8 mouse cellular contexts compared by ENCODE assay signal in the genomic region with DNA sequence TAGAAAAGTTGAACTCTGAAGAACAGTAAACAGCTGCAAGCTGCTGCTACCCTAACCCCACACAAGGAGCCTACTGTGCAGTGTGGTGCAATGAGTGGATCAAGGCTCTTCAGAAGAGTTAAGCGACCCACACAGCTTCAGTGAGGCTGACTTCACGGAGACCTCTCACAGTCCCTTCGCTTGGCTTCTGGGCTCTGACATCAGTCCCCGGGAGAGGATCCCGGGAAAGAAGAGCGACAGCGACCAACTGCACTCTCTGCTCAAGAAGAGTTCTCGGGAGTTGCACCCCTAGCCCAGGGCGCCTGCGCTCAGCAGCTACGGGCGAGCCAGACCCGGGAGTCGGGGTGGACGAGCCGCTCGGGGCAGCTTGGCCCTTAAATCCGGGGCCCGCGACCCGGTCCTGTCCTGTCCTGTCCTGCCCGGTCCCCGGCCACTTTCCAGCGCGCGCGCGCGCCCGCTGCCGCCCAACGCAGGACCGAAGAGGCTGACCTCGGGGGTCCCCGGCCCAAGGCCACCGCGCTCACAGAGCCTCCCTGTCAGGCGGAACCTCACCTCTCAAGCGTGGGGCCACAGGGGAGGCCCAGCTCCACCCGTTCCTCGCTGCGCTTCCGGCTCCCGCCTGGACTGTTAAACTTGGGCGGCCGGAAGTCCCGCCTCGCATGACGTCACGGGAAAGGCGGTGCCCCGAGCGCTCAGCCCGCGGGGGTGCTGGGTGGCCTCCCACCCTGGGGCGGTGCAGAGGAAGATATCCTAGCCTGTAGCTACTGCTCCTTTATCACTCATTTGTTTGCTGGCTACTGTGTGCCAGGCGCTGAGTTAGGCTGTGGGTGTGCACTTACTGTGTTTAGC. TPM values are rescaled to one million over a fixed set of nuclear protein-coding genes. Genes with fewer than 3 reads are reported as not detected.
DNase-seq lines count a peak whose midpoint lies in the region; ATAC-seq and TF ChIP-seq lines count a peak whose summit lies in the region.

A gene (minus strand): TSS at position 650 of the 849 bp plus-strand sequence.

- WGBS in forebrain, embryonic 12.5 days, result under 1% methylated on average over 57 of the region's 57 CpGs
- WGBS in heart, postnatal 0 days, result under 1% methylated on average over 57 of the region's 57 CpGs
- under 1% methylated on average over 57 of the region's 57 CpGs for WGBS in liver, embryonic 16.5 days (ENCODE audit: insufficient replicate concordance)
- WGBS in neural tube, embryonic 13.5 days, result under 1% methylated on average over 57 of the region's 57 CpGs

- peaks cover 6% of the 10 kb centered on the region; the same call in 1 of the 2 replicates for H3K79me2 ChIP-seq in CH12.LX (replicated peaks; ENCODE audit: control insufficient read depth, extremely low read depth, insufficient read depth, poor library complexity, severe bottlenecking)

- TF ChIP-seq EP300 in CH12.LX (IDR thresholded peaks at IDR 0.05; ENCODE audit: low read length), result no peak; the same call in 1 of the 2 replicates
- peak; percentile 71 for TF ChIP-seq EP300 in heart, postnatal 0 days (IDR thresholded peaks at IDR 0.05; ENCODE audit: low read depth)

- H3K9me3 ChIP-seq in CH12.LX (replicated peaks; ENCODE audit: low read length), result peaks cover 7% of the 10 kb centered on the region
- H3K9me3 ChIP-seq in forebrain, embryonic 12.5 days, result 0 out of 2 replicates have a peak, but pooled peaks cover 3% of the 10 kb centered on the region
- H3K9me3 ChIP-seq in heart, postnatal 0 days (replicated peaks; ENCODE audit: control insufficient read depth, low read length), result 0 out of 2 replicates have a peak, but pooled peaks cover 10% of the 10 kb centered on the region
- no peaks in the 10 kb centered on the region for H3K9me3 ChIP-seq in liver, embryonic 16.5 days (replicated peaks; ENCODE audit: control insufficient read depth, low read length)
- no peaks in the 10 kb centered on the region for H3K9me3 ChIP-seq in neural tube, embryonic 13.5 days

- peak within 1 kb of the TSS; percentile 93 for H3K9ac ChIP-seq in CH12.LX (ENCODE audit: insufficient read depth, low read depth)
- H3K9ac ChIP-seq in forebrain, embryonic 12.5 days, result peak within 1 kb of the TSS; percentile 91
- peak within 1 kb of the TSS; percentile 90 for H3K9ac ChIP-seq in heart, postnatal 0 days (replicated peaks; ENCODE audit: low read depth, low read length)
- H3K9ac ChIP-seq in liver, embryonic 16.5 days (ENCODE audit: low read depth, low read length), result peak within 1 kb of the TSS; percentile 89
- H3K9ac ChIP-seq in neural tube, embryonic 13.5 days, result peak within 1 kb of the TSS; percentile 85

- H3K36me3 ChIP-seq in CH12.LX (replicated peaks in 1 of 2; ENCODE audit: control insufficient read depth in 1 of 2, insufficient read depth in 1 of 2, low read length in 1 of 2), result peaks cover 5 to 27% of the 10 kb centered on the region in 2 experiments
- H3K36me3 ChIP-seq in forebrain, embryonic 12.5 days (replicated peaks), result peaks cover 6% of the 10 kb centered on the region; the same call in 1 of the 2 replicates
- H3K36me3 ChIP-seq in heart, postnatal 0 days (replicated peaks; ENCODE audit: control insufficient read depth, insufficient read depth, low read length), result no peaks in the 10 kb centered on the region
- peaks cover 5% of the 10 kb centered on the region for H3K36me3 ChIP-seq in liver, embryonic 16.5 days (ENCODE audit: control insufficient read depth, insufficient read depth)
- 0 out of 2 replicates have a peak, but pooled peaks cover 4% of the 10 kb centered on the region for H3K36me3 ChIP-seq in neural tube, embryonic 13.5 days
- no peaks in the 10 kb centered on the region for H3K36me3 ChIP-seq in testis, adult 2 months (ENCODE audit: control insufficient read depth, insufficient read depth, low read length)

- ATAC-seq in forebrain, embryonic 12.5 days (ENCODE audit: low FRiP score), result peak; percentile 98
- peak; percentile 99 for ATAC-seq in heart, postnatal 0 days (ENCODE audit: insufficient read depth, low read depth)
- ATAC-seq in liver, embryonic 16.5 days (ENCODE audit: low read depth), result peak; percentile 96
- ATAC-seq in neural tube, embryonic 13.5 days (ENCODE audit: low read depth), result peak; percentile 97

- H3K4me1 ChIP-seq in CH12.LX (ENCODE audit: control insufficient read depth in 1 of 2, insufficient read depth in 2 of 2), result peaks cover 0 to 20% of the 10 kb centered on the region in 2 experiments; a peak in 2 of 4 replicates
- peaks cover 13% of the 10 kb centered on the region for H3K4me1 ChIP-seq in forebrain, embryonic 12.5 days
- peaks cover 4% of the 10 kb centered on the region for H3K4me1 ChIP-seq in heart, postnatal 0 days (ENCODE audit: control insufficient read depth, insufficient read depth)
- H3K4me1 ChIP-seq in liver, embryonic 16.5 days (ENCODE audit: control insufficient read depth, low read depth, low read length), result peaks cover 8% of the 10 kb centered on the region
- H3K4me1 ChIP-seq in neural tube, embryonic 13.5 days (replicated peaks), result peaks cover 8% of the 10 kb centered on the region
- H3K4me1 ChIP-seq in testis, adult 2 months (ENCODE audit: control insufficient read depth, insufficient read depth, low read length), result peaks cover 2% of the 10 kb centered on the region; the same call in 1 of the 2 replicates

- in situ Hi-C loops in CH12.LX (cut with MboI; ENCODE audit: low pct_ligation_motif_present, low pct_unique_long_range_greater_than_20kb, low sequenced_read_pairs), result no loop called here

- H3K27me3 ChIP-seq in CH12.LX (replicated peaks), result no peaks in the 10 kb centered on the region
- no peaks in the 10 kb centered on the region for H3K27me3 ChIP-seq in forebrain, embryonic 12.5 days
- H3K27me3 ChIP-seq in heart, postnatal 0 days (ENCODE audit: control insufficient read depth, insufficient read depth, low read length), result no peaks in the 10 kb centered on the region
- no peaks in the 10 kb centered on the region for H3K27me3 ChIP-seq in liver, embryonic 16.5 days (ENCODE audit: control insufficient read depth, insufficient read depth, low read depth, low read length)
- no peaks in the 10 kb centered on the region for H3K27me3 ChIP-seq in neural tube, embryonic 13.5 days
- H3K27me3 ChIP-seq in testis, adult 2 months (ENCODE audit: control insufficient read depth, insufficient read depth, low read length), result no peaks in the 10 kb centered on the region

- peak; percentile 93 for DNase-seq in CH12.LX (ENCODE audit: extremely low read depth)
- peak; percentile 93 for DNase-seq in c-Kit-positive CD71-positive TER-119-negative erythroid progenitor cells, embryonic 14.5 days (ENCODE audit: low read depth)
- DNase-seq in heart, postnatal 0 days (ENCODE audit: low spot score), result peak; percentile 88
- peak; percentile 97 for DNase-seq in kidney, postnatal 4 days

- H3K4me2 ChIP-seq in CH12.LX (ENCODE audit: insufficient read depth, low read depth, poor library complexity, severe bottlenecking), result peak within 1 kb of the TSS; percentile 83
- peak within 1 kb of the TSS; percentile 88 for H3K4me2 ChIP-seq in forebrain, embryonic 12.5 days
- H3K4me2 ChIP-seq in heart, postnatal 0 days (ENCODE audit: low read depth, low read length), result peak within 1 kb of the TSS; percentile 84
- H3K4me2 ChIP-seq in liver, embryonic 16.5 days (ENCODE audit: low read depth, low read length), result peak within 1 kb of the TSS; percentile 71
- peak within 1 kb of the TSS; percentile 87 for H3K4me2 ChIP-seq in neural tube, embryonic 13.5 days

- peak; percentile 95 for TF ChIP-seq POLR2A in CH12.LX (IDR thresholded peaks at IDR 0.05; ENCODE audit: low read depth, low read length)
- peak; percentile 85 for TF ChIP-seq POLR2A in testis, adult 2 months (IDR thresholded peaks at IDR 0.05; ENCODE audit: control insufficient read depth, low read depth, low read length)

- no peak within 1 kb of the TSS for H3K27ac ChIP-seq in CH12.LX (ENCODE audit: insufficient read depth, low read depth)
- H3K27ac ChIP-seq in forebrain, embryonic 12.5 days, result peak within 1 kb of the TSS; percentile 85
- peak within 1 kb of the TSS; percentile 95 for H3K27ac ChIP-seq in heart, postnatal 0 days (ENCODE audit: low read depth)
- H3K27ac ChIP-seq in liver, embryonic 16.5 days (ENCODE audit: low read length), result peak within 1 kb of the TSS; percentile 95
- H3K27ac ChIP-seq in neural tube, embryonic 13.5 days (replicated peaks), result peak within 1 kb of the TSS; percentile 77
- peak within 1 kb of the TSS; percentile 88 for H3K27ac ChIP-seq in testis, adult 2 months (ENCODE audit: control insufficient read depth, insufficient read depth, low read depth, low read length)

- peak within 1 kb of the TSS; percentile 61 to 80 (median 68) for H3K4me3 ChIP-seq in CH12.LX (replicated peaks in 1 of 3; ENCODE audit: low read depth in 2 of 3, low read length in 2 of 3, poor library complexity in 1 of 3)
- peak within 1 kb of the TSS; percentile 93 for H3K4me3 ChIP-seq in forebrain, embryonic 12.5 days (replicated peaks)
- H3K4me3 ChIP-seq in heart, postnatal 0 days (ENCODE audit: low read depth, low read length), result peak within 1 kb of the TSS; percentile 71
- H3K4me3 ChIP-seq in liver, embryonic 16.5 days (ENCODE audit: low read depth, low read length), result peak within 1 kb of the TSS; percentile 91
- peak within 1 kb of the TSS; percentile 94 for H3K4me3 ChIP-seq in neural tube, embryonic 13.5 days
- peak within 1 kb of the TSS; percentile 97 for H3K4me3 ChIP-seq in testis, adult 2 months (ENCODE audit: control insufficient read depth, low read depth, low read length)

- TF ChIP-seq CTCF in CH12.LX (conservative IDR thresholded peaks at IDR 0.05 in 1 of 2, IDR thresholded peaks at IDR 0.05 in 1 of 2; ENCODE audit: low read depth in 2 of 2, low read length in 2 of 2), result no peak
- TF ChIP-seq CTCF in heart, postnatal 0 days (IDR thresholded peaks at IDR 0.05; ENCODE audit: low read depth), result no peak
- TF ChIP-seq CTCF in testis, adult 2 months (IDR thresholded peaks at IDR 0.05; ENCODE audit: control insufficient read depth, insufficient read depth, insufficient replicate concordance, low read depth, low read length), result no peak

- no peak for TF ChIP-seq RAD21 in CH12.LX (IDR thresholded peaks at IDR 0.05; ENCODE audit: low read depth, low read length)

- dilution Hi-C loops in CH12.LX (cut with MboI; ENCODE audit: extremely low pct_ligation_motif_present, extremely low pct_unique_long_range_greater_than_20kb, low sequenced_read_pairs), result no loop called here

TF ChIP-seq in CH12.LX, 34 proteins besides CTCF, POLR2A, EP300 and RAD21 (continues in another document):
- TF ChIP-seq SIN3A (IDR thresholded peaks at IDR 0.05; ENCODE audit: low read length), result peak; percentile 93

RNA-seq across cellular contexts. Expression of the gene that starts here (rescaled TPM):
- total RNA-seq in CH12.LX (2012; rRNA removed) (20.7 and 21.8 TPM in 2 replicates), CH12.LX (2014; rRNA removed) (34.7 and 38.6 TPM in 2 replicates)
- polyA plus RNA-seq in CH12.LX (2012; ENCODE audit: insufficient read length, low read depth), result 17.8 and 19.0 TPM in 2 replicates
- polyA plus RNA-seq in forebrain, embryonic 12.5 days (2016; fragmentation: Nextera tagmentation; extraction: Ambion mirVana), result 55.2 and 57.4 TPM in 2 replicates
- total RNA-seq in heart, postnatal 0 days (2014; rRNA removed; ENCODE audit: low replicate concordance), result 21.0 and 29.5 TPM in 2 replicates
- polyA plus RNA-seq in heart, postnatal 0 days (2015; fragmentation: Nextera tagmentation; extraction: Ambion mirVana), result 23.6 and 26.3 TPM in 2 replicates
- polyA plus RNA-seq in liver, embryonic 16.5 days (2015; fragmentation: Nextera tagmentation; extraction: Ambion mirVana), result 21.5 and 22.9 TPM in 2 replicates
- polyA plus RNA-seq in neural tube, embryonic 13.5 days (2015; fragmentation: Nextera tagmentation; extraction: Ambion mirVana), result 22.2 and 25.4 TPM in 2 replicates
- 12.9 and 14.7 TPM in 2 replicates for polyA plus RNA-seq in testis, adult 2 months (2012; rRNA removed)
